ENCODE assay signal across 20 mouse cellular contexts in the genomic region with DNA sequence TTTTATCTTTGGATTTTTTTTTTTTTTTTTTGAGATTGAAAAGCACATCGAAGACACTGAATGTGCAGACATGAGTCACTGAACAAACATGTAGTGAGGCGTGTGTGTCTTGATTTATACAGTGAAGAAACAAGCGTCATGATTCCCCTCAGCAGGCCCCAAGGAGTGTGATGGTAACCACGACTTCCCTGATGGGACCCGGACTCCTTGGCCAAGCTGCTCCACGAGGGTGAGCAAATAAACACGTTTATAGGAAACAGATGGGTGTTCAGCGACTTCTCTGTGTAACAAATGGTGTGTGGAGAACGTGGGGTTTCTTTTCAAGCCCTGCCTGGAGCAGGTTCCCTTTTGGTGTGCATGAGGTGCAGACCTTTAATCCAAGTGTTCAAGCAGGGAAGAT.
DNase-seq lines count a peak whose midpoint lies in the region; ATAC-seq lines count a peak whose summit lies in the region.
"Had no signal": no experiment of that assay in that cellular context is flagged by ENCODE, and none has a peak within 500 bp of the region (broad histone marks: within the 10 kb centered on the region; RNA-seq: fewer than 3 reads in every experiment).

No protein-coding gene starts in this region.

- no peaks in the 10 kb centered on the region for H3K9me3 ChIP-seq in forebrain, embryonic 10.5 days
- H3K9me3 ChIP-seq in forebrain, embryonic 12.5 days: no peaks in the 10 kb centered on the region
- H3K9me3 ChIP-seq in embryonic facial prominence, embryonic 14.5 days (ENCODE audit: control insufficient read depth, low read length): no peaks in the 10 kb centered on the region
- no peaks in the 10 kb centered on the region for H3K9me3 ChIP-seq in limb, embryonic 11.5 days (ENCODE audit: control insufficient read depth, low read length)
- H3K9me3 ChIP-seq: embryonic facial prominence, embryonic 12.5 days; heart, embryonic 15.5 days; hindbrain, embryonic 10.5 days; intestine, embryonic 15.5 days had no signal

- H3K36me3 ChIP-seq in forebrain, embryonic 10.5 days (replicated peaks): no peaks in the 10 kb centered on the region
- H3K36me3 ChIP-seq in forebrain, embryonic 12.5 days (replicated peaks): no peaks in the 10 kb centered on the region
- no peaks in the 10 kb centered on the region for H3K36me3 ChIP-seq in embryonic facial prominence, embryonic 14.5 days (ENCODE audit: control insufficient read depth, insufficient read depth, low read length)
- no peaks in the 10 kb centered on the region for H3K36me3 ChIP-seq in limb, embryonic 11.5 days (ENCODE audit: control insufficient read depth, insufficient read depth, low read length)
- H3K36me3 ChIP-seq: embryonic facial prominence, embryonic 12.5 days; heart, embryonic 15.5 days; hindbrain, embryonic 10.5 days; intestine, embryonic 15.5 days had no signal

- peaks cover 24% of the 10 kb centered on the region for H3K4me1 ChIP-seq in forebrain, embryonic 10.5 days
- peaks cover 14% of the 10 kb centered on the region; the same call in 1 of the 2 replicates for H3K4me1 ChIP-seq in forebrain, embryonic 12.5 days
- 0 out of 2 replicates have a peak, but pooled peaks cover 6% of the 10 kb centered on the region for H3K4me1 ChIP-seq in embryonic facial prominence, embryonic 14.5 days (ENCODE audit: control insufficient read depth, insufficient read depth, low read length)
- H3K4me1 ChIP-seq in limb, embryonic 11.5 days (ENCODE audit: control insufficient read depth, insufficient read depth, low read length): peaks cover 3% of the 10 kb centered on the region
- H3K4me1 ChIP-seq: heart, embryonic 15.5 days; intestine, embryonic 15.5 days had no signal

- no peak overlapping the region for H3K9ac ChIP-seq in forebrain, embryonic 12.5 days
- no peak overlapping the region for H3K9ac ChIP-seq in embryonic facial prominence, embryonic 14.5 days (ENCODE audit: low read depth, low read length)
- no peak overlapping the region for H3K9ac ChIP-seq in limb, embryonic 11.5 days (ENCODE audit: low read length)
- H3K9ac ChIP-seq: embryonic facial prominence, embryonic 12.5 days; heart, embryonic 15.5 days; hindbrain, embryonic 14.5 days; intestine, embryonic 15.5 days had no signal

- no peak overlapping the region for H3K4me2 ChIP-seq in forebrain, embryonic 12.5 days
- H3K4me2 ChIP-seq in embryonic facial prominence, embryonic 14.5 days (ENCODE audit: low read depth, low read length): no peak overlapping the region
- H3K4me2 ChIP-seq in limb, embryonic 11.5 days (ENCODE audit: low read depth, severe bottlenecking): no peak overlapping the region
- H3K4me2 ChIP-seq: embryonic facial prominence, embryonic 12.5 days; heart, embryonic 11.5 days; heart, embryonic 15.5 days; hindbrain, embryonic 14.5 days; intestine, embryonic 15.5 days had no signal

- no peak for ATAC-seq in forebrain, embryonic 12.5 days (ENCODE audit: low FRiP score)
- no peak for ATAC-seq in embryonic facial prominence, embryonic 14.5 days (ENCODE audit: low read depth)
- no peak for ATAC-seq in limb, embryonic 11.5 days (ENCODE audit: insufficient number of reproducible peaks, low FRiP score, low TSS enrichment, low read depth)
- ATAC-seq: forebrain, embryonic 14.5 days; intestine, embryonic 15.5 days had no signal

- H3K4me3 ChIP-seq in forebrain, embryonic 10.5 days: no peak overlapping the region
- H3K4me3 ChIP-seq in forebrain, embryonic 12.5 days (replicated peaks): no peak overlapping the region
- no peak overlapping the region for H3K4me3 ChIP-seq in embryonic facial prominence, embryonic 14.5 days (ENCODE audit: low read depth, low read length)
- H3K4me3 ChIP-seq in limb, embryonic 11.5 days (ENCODE audit: low read depth, low read length): no peak overlapping the region
- H3K4me3 ChIP-seq: embryonic facial prominence, embryonic 12.5 days; heart, embryonic 15.5 days; hindbrain, embryonic 10.5 days; intestine, embryonic 15.5 days had no signal

- H3K27me3 ChIP-seq in forebrain, embryonic 10.5 days (ENCODE audit: poor library complexity, severe bottlenecking): no peaks in the 10 kb centered on the region
- 0 out of 2 replicates have a peak, but pooled peaks cover 7% of the 10 kb centered on the region for H3K27me3 ChIP-seq in forebrain, embryonic 12.5 days
- no peaks in the 10 kb centered on the region for H3K27me3 ChIP-seq in embryonic facial prominence, embryonic 14.5 days (replicated peaks; ENCODE audit: control insufficient read depth, insufficient read depth, low read length)
- no peaks in the 10 kb centered on the region for H3K27me3 ChIP-seq in limb, embryonic 11.5 days (ENCODE audit: control insufficient read depth, insufficient read depth, low read length)
- H3K27me3 ChIP-seq: embryonic facial prominence, embryonic 12.5 days; heart, embryonic 15.5 days; intestine, embryonic 15.5 days had no signal

- peak; percentile 17 for DNase-seq in forebrain, embryonic 10.5 days (ENCODE audit: extremely low spot score, low spot score)
- peak; percentile 50 for DNase-seq in embryonic facial prominence, embryonic 14.5 days (ENCODE audit: low spot score)
- peak; percentile 46 for DNase-seq in limb, embryonic 11.5 days (ENCODE audit: low spot score)
- DNase-seq in kidney, adult 8-10 months: no peak
- DNase-seq in adrenal gland, postnatal 36 days: no peak
- DNase-seq: adrenal gland, postnatal 14 days; cerebellum, adult 2 months; cerebellum, postnatal 10 days; gastrocnemius, postnatal 10 days; heart, adult 18-20 months; heart, postnatal 14 days; kidney, adult 18-20 months had no signal

- no peak overlapping the region for H3K27ac ChIP-seq in forebrain, embryonic 10.5 days
- no peak overlapping the region for H3K27ac ChIP-seq in forebrain, embryonic 12.5 days
- no peak overlapping the region for H3K27ac ChIP-seq in embryonic facial prominence, embryonic 14.5 days (replicated peaks; ENCODE audit: low read depth, low read length)
- H3K27ac ChIP-seq in limb, embryonic 11.5 days (replicated peaks; ENCODE audit: low read depth, low read length): no peak overlapping the region
- H3K27ac ChIP-seq: embryonic facial prominence, embryonic 12.5 days; heart, embryonic 15.5 days; hindbrain, embryonic 10.5 days; hindbrain, embryonic 14.5 days; intestine, embryonic 15.5 days had no signal

- 58% methylated on average over 9 of the region's 9 CpGs for WGBS in forebrain, embryonic 10.5 days
- 72% methylated on average over 9 of the region's 9 CpGs for WGBS in forebrain, embryonic 12.5 days
- 29% methylated on average over 9 of the region's 9 CpGs for WGBS in embryonic facial prominence, embryonic 14.5 days
- 14% methylated on average over 9 of the region's 9 CpGs for WGBS in limb, embryonic 11.5 days

Comparison
In these comparisons a context has a peak if more than half of its experiments do, and no peak if none do; other contexts are left out.
1. DNase-seq: peak in forebrain, embryonic 10.5 days (single experiment), embryonic facial prominence, embryonic 14.5 days (single experiment) and limb, embryonic 11.5 days (single experiment); none in kidney, adult 8-10 months (0 of 2) and adrenal gland, postnatal 36 days (0 of 2).